Mouse (Mus musculus) gastrocnemius, adult 2 months (tissue): ENCODE results near the gene Apc2. TPM values are rescaled to one million over a fixed set of nuclear protein-coding genes. Genes with fewer than 3 reads are reported as not detected.
"Not testable (repeated sequence)": the region's sequence is repeated elsewhere in the genome, so short reads cannot be mapped to it uniquely, and the experiment has no call there.

Experiments used
- DNase-seq: peaks from one replicate; pipeline ENCODE4 v3.0.0; 2022
- H3K27ac ChIP-seq: fragments of 200-600 bp; 2 replicates; pipeline ENCODE4 v1.8.1; 2022; ENCODE audit warnings: mild to moderate bottlenecking
- H3K4me3 ChIP-seq: fragments of 200-600 bp; 2 replicates; pipeline ENCODE4 v1.8.1; 2022; ENCODE audit warnings: mild to moderate bottlenecking, moderate library complexity
- CTCF ChIP-seq: fragments of 200-600 bp; IDR thresholded peaks from 2 replicates; pipeline ENCODE4 v1.8.1; 2022; ENCODE audit warnings: antibody characterized with exemption, mild to moderate bottlenecking, moderate library complexity
- intact Hi-C: fragments of 180-260 bp; cut with DNase I; formaldehyde crosslinking; loops from one replicate; pipeline ENCODE4 v1.15.1; 2025
- total RNA-seq, 2 experiments: library from RNA; stranded (reverse); gene quantifications; 2 replicates each; pipeline ENCODE4 v1.2.3; 2021

Apc2 gene
- total RNA-seq, 2 experiments from 2014 or later = 0.20 to 0.77 TPM

DNA sequence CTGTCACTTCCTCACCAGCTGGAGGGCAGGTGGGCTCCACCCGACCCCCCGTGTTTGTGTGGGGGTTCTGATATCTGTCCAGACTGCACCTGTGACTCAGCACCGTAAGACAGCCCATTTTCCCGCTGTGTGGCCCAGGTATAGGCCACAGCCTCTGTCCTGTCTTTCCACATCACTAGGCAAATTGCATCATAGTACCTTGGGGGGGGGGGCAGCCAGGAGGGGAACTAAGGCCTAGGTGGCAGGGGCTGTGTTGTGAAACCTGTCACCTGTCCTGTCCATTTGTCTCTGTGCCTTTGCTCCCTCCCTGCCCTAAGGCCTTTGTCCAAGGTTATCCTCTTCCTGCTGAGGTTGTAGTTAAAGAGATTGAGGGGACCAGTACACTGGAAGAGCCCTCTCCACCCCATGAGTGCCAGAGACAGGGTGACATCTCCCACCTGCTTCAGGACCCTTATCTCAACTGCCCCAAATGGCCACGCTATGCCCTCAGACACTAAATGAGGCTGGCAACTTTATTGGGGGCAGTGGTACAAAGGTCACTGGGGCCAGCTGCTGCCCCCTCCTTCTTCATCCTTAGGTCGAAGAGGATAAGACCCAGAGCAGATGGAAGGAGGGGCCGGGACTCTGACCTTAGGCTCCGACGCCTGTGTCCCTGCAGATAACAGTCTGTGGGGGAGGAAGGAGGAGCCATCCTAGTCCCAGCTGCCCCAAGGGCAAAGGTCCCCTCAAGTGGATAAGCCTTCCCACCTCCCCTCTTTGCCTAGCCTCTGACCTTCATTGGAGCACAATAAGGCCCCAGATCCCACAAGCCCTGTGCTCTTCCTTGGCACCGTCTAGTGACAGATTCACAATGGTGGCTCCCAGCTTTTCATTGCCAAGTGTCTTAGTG, 36.1 kb downstream of the Apc2 start:
- H3K27ac ChIP-seq = no peak overlapping the region
- intact Hi-C loops = no loop called here
- TF ChIP-seq CTCF = no peak
- H3K4me3 ChIP-seq = no peak overlapping the region
- DNase-seq = no peak

DNA sequence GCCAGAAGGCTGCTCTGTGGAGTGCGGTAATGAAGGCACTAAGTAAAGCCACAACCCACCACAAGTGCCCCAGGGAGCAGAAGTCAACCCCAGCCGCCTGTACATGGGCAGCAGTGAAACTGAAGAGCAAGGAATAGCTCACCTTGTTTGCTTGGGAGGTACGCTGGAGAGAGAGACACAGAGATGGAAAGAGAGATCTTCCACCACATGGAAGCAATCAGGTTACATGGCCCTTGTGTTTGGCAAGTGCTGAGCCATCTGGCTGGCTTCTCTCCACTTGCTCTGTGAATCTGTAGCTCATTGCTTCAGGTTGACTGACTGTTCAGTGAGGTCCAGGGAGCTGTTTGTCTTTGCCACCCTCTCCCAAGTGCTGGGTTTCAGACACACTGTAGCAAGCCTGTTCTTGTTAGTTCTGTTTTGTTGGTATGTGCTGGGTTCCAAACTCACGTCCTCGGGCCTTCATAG, 36.8 kb downstream of the Apc2 start:
- no peak overlapping the region for H3K27ac ChIP-seq
- TF ChIP-seq CTCF = no peak
- no peak overlapping the region for H3K4me3 ChIP-seq
- DNase-seq = no peak
- intact Hi-C loops = no loop called here

DNA sequence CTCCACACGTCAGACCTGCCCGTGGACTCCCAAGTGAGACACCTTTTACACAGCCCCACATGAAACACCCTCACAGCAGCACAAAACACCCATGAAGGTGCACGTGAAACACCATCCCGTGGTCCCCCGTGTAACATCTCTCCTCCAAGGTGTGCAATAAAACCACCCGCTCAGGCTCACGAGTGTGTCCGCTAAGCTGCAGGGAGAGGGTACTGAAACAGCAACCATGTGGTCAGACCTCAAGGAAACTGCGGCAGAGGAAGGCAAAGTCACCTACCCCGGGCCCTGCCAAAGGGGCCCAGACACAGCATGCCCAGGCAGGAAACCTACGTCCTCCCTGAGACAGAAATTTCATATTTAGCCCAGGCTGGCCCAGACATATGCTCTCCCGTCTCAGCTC, 40.5 kb downstream of the Apc2 start:
- DNase-seq = no peak
- Histone ChIP-seq H3K27ac (no peak overlapping the region), H3K4me3 (no peak overlapping the region)
- intact Hi-C loops = no loop called here
- no peak for TF ChIP-seq CTCF

DNA sequence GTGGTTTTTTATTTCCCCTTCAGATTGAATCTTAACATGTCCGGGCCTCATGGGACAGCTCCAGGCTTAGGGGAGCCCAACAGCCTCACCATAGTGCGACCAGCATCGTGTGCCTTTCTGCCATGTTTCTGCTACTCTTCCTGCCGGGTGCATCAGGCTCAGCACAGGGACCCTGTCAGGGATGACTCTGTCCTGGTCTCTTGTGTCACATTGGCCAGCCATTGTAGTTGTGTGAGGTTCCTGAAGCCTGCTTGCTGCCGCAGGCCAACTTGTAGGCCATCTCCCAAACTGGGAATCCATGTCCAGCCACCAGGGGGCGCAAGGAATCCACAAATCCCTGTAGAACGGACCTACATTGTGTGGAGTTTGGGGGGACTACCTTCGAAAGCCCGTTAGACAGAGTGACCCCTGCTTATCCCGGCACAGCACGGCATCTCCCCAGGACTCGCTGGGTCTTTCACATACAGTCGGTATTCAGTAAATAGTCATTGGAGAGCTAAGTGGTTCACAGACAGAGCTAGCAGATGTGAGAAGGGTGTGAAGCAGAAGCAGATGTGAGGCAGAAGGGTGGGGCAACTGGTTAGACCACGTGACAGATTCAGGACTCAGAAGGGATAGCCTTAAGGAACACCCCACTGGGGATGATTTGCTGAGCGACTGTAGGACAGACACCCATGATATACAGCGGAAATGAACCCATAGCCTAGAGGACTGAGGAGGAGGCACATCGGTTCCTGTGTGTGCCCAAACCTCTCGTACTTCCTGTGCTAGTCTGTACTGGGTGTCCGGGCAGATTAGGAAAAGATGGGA, 44.4 kb downstream of the Apc2 start:
- peak; percentile 97; the same call in 1 of the 2 replicates for TF ChIP-seq CTCF
- peak; percentile 90 for DNase-seq
- H3K4me3 ChIP-seq = peak overlapping the region; percentile 54
- H3K27ac ChIP-seq = peak overlapping the region; percentile 44
- intact Hi-C loops = loop anchor here (5.0 kb wide), 1 partner anchor 37 kb away; no protein-coding TSS in a partner anchor

DNA sequence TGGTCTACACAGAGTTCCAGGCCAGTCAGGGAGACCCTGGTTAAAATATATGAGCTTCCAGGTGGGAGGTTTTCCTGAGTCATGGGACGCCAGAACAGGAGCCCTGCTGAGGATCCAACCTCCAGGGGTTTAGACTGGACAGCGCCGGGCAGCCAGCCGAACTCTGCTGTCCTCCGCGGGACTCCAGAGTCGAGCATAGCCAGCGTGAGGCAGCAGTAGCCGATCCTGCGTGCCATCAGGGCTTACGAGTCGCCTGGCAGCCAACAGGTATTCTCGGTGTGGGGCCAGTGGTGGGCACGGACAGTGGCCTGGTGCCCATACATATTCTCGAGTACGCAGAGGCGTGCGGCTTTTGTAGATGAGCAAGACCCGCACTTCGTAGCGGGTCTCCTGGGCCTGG, 45.2 kb downstream of the Apc2 start:
- no peak for TF ChIP-seq CTCF
- intact Hi-C loops = loop anchor here (5.0 kb wide), 1 partner anchor 36 kb away; no protein-coding TSS in a partner anchor
- Histone ChIP-seq H3K27ac (peak overlapping the region; percentile 44; the same call in 1 of the 2 replicates), H3K4me3 (no peak overlapping the region)
- no peak for DNase-seq

DNA sequence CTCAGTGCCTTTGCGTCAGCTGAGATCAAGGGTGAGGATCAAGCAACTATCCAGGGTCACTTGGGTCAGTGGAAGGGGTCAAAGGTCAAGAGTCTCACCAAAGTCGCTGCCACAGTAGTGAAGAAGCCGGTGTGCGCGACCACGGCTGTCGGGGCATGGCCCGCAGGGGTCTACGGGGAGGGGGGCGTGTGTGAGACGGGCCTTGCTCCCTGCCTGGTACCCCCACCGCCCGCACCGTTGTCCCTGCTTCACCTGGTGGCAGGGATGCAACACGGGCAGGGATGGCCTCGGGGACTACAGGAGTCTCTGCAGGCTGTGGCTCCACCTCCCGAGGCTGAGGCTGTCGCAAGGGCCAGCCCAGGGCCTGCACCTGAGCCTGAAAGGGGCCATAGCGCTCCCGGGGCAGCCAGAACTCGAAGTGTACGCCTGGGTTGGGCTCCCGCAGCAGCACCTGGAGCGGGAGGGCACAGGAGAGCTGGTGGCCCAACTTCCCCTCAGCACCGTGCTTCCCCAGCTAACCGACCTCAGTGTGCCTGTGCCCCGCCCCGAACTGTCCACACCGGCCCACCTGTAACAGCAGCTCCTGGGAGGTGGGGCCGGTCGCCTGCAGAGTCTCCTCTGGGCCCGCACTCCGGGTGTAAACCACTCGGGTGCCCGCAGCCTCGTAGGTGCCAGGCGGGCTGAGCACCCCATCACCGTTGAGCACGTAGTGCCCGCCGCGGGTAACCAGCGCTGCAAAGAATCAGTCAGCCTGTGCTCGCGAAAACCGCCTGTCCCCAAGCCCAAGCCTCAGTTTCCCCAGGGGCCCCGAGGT, 45.9 kb downstream of the Apc2 start:
- no peak for TF ChIP-seq CTCF
- Histone ChIP-seq H3K4me3 (no peak overlapping the region), H3K27ac (no peak overlapping the region)
- intact Hi-C loops = loop anchor here (5.0 kb wide), 1 partner anchor 36 kb away; no protein-coding TSS in a partner anchor
- DNase-seq = peak; percentile 31

DNA sequence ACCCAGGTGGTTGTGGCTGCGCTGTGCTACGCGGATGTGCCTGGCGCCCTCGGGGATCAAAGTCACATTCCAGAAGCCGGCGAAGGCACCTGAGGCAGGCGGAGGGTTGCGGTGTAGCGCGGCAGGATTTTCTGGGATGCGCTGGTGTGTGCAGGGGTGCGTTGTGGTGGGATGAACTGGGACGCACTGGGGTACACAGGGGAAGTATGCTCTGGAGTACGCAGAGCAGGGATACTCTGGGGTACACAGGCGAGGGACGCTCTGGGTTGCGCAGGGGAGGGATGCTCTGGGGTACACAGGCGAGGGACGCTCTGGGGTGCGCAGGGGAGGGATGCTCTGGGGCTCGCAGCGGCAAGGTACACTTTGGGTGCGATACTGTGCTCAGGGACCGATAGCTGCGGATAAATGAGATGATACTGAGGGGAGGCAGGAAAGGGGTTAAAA, 46.5 kb downstream of the Apc2 start:
- intact Hi-C loops = loop anchor here (5.0 kb wide), 1 partner anchor 35 kb away; no protein-coding TSS in a partner anchor
- H3K4me3 ChIP-seq = peak overlapping the region; percentile 70

DNA sequence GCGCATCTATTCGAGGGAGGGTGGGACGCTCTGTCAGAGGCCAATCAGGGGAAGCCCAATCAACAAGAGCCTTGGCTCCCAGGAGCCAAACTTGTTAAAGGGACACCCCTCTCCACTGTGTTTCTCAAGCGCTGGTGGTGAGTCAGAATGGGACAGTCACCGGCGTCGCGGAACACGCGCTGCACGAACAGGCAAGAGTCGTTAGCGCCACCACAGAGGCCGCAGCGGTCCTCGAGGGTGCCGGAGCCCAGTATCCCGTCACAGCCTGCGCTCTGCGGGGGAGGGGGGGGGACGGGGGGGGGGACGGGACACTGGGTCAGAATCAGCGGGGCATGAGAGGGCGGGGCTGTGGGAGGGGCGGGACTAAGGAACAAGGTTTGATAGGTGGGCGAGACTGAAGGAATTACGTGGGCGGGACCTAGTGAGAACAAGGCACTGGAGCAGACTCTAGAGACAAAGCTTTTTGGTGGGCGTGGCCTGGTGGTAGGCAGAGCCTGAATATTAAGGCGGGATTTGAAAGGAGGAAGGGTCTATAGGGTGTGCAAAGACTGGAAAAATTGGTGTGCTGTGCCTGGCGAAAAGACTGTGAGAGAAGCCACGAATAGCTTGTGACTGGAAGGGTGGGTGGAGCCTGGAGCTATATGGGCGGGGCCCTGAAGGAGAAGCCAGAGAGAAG, 47.1 kb downstream of the Apc2 start:
- intact Hi-C loops = loop anchor here (5.0 kb wide), 1 partner anchor 34 kb away; no protein-coding TSS in a partner anchor
- DNase-seq = peak; percentile 57
- Histone ChIP-seq H3K4me3 (peak overlapping the region; percentile 70), H3K27ac (peak overlapping the region; percentile 86)
- TF ChIP-seq CTCF = no peak

More for the DNA sequence above, 46.5 kb downstream of the Apc2 start:
- DNase-seq = no peak
- H3K27ac ChIP-seq = peak overlapping the region; percentile 86; the same call in 1 of the 2 replicates
- no peak for TF ChIP-seq CTCF

DNA sequence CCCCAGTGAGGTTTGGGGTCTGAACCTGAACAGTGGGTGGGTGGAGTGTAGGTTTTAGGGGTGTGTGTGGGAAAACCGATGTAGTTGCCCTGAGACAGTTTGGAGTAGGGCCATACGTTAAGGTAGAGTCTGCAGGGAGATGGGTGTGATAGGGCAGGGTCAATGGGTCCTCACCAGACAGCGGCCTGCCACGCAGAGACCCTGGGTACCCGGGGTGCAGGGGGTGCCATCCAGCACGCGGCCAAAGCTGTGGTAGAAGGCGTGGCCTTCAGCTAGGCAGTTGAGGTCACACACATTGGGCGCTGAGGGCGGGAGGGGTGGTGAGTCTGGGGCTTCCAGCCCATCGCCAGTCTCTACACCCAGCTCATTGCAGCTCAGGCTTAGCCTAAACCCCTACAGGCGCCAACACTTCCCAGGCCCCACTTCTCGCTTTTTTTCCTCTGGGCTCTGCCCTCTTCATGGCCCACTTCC, 47.7 kb downstream of the Apc2 start:
- intact Hi-C loops = loop anchor here (5.0 kb wide), 1 partner anchor 34 kb away; no protein-coding TSS in a partner anchor
- H3K27ac ChIP-seq = peak overlapping the region; percentile 86
- TF ChIP-seq CTCF = no peak
- peak; percentile 49 for DNase-seq
- H3K4me3 ChIP-seq = peak overlapping the region; percentile 70

DNA sequence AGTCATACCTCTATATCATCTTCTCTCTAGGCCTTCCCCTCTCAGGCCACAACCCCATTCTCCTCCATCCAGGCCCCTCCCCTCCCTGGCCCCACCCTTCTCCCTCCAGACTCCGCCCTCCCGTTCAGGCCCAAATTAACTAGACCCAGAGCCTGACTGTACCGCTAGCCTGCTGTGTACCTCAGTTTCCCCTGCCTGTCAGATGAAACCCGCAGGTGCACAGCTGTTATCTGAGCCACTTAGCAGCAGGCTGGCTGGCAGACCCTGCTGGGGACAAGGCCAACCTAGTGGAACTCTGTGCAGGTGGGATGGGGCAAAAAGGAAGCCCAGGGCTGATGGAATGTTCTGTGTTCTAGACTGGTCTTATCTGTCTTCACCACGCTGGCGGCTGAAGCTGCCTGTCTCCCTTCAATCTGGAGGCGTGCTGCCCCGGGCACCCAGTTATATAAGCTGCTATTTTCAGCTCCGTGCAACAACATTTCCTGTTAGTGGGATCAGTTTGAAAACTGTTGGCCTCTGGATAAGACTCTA, 48.4 kb downstream of the Apc2 start:
- peak; percentile 73 for DNase-seq
- peak overlapping the region; percentile 70 for H3K4me3 ChIP-seq
- intact Hi-C loops = loop anchor here (5.0 kb wide), 1 partner anchor 33 kb away; no protein-coding TSS in a partner anchor
- TF ChIP-seq CTCF = no peak
- H3K27ac ChIP-seq = peak overlapping the region; percentile 86

DNA sequence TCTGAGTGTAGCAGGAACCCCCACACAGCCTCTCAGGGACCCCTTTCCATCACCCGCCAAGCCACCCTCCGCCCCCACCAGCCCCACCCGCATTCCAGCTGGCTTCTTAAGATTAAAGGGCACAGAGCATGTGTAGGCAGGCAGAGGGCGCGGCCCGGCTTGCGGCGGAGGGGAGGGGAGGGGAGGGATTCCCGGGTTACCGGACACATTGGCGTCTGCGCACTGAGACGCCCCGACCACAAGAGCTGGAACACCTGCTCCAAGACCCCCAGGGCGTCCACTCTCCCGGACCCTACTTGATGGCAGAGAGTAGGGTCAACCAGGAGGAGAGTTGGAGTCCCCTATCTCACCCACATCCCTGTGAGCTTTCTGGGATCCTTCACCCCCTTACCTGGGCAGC, 49.3 kb downstream of the Apc2 start:
- peak overlapping the region; percentile 70 for H3K4me3 ChIP-seq

DNA sequence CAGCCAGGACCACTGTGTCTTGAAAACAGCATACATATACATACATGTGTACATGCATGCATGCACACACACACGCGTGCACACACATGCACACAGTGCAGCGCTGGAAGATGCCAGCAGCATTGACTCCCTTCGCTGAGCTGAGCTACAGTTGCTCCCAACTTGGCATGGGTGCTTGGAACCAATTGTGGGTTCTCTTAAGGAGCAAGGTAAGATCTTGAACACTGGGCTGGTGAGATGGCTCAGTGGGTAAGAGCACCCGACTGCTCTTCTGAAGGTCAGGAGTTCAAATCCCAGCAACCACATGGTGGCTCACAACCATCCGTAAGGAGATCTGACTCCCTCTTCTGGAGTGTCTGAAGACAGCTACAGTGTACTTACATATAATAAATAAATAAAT, 50.2 kb downstream of the Apc2 start:
- H3K4me3 ChIP-seq, intact Hi-C loops, DNase-seq: not testable (repeated sequence)
- H3K27ac ChIP-seq = peak overlapping the region; percentile 86

More for the DNA sequence above, 49.3 kb downstream of the Apc2 start:
- intact Hi-C loops = no loop called here
- peak; percentile 68 for DNase-seq
- H3K27ac ChIP-seq = peak overlapping the region; percentile 86
- no peak for TF ChIP-seq CTCF
